Mouse (Mus musculus) pancreas, adult 10 weeks (tissue): ENCODE results near the gene Cox17. TPM values are rescaled to one million over a fixed set of nuclear protein-coding genes. Genes with fewer than 3 reads are reported as not detected.

Experiments used
- polyA plus RNA-seq: library from polyadenylated mRNA; stranded (reverse); fragments of 350-450 nt; fragmentation: Illumina TruSeq; extraction: RNeasy Lipid Tissue Mini Kit (QIAGEN cat#74804); gene quantifications from one replicate; pipeline ENCODE4 v1.2.3, GENCODE M21; 2015; ENCODE audit warnings: low read depth, low replicate concordance; ENCODE audit not compliant: insufficient read depth

Gene Cox17
- polyA plus RNA-seq: 62.2 TPM

GRCm38 (mm10) chr16:38346529-38347325 lies at the start of gene Cox17, which contains the start of gene Gm21987:
Cox17 (plus strand) TSS chr16:38346991.
Gm21987 (plus strand) TSS chr16:38347040.

GRCm38 (mm10) chr16:38341396-38342324 lies 5.1 kb upstream of the Cox17 start, which contains the start of gene Maats1:
Maats1 (minus strand) TSS chr16:38342143.

GRCm38 (mm10) chr16:38361933-38362332 lies 15.1 kb downstream of the Cox17 start, which contains the start of gene Popdc2:
Popdc2 (plus strand) TSS chr16:38362209.

Other genes with a start within 250 kb of the Cox17 start
- gene Nr1i2, start 52.2 kb upstream of the Cox17 start, polyA plus RNA-seq: not detected
- gene Maats1, start 4.8 kb upstream of the Cox17 start, polyA plus RNA-seq: 0.72 TPM
- gene Gm21987, start within 50 bp of the Cox17 start, polyA plus RNA-seq: not detected
- 0.63 TPM for gene Popdc2, start 15.2 kb downstream of the Cox17 start, polyA plus RNA-seq
- gene Pla1a, start 86.2 kb downstream of the Cox17 start, polyA plus RNA-seq: 7.4 TPM
- gene Adprh, start 105.7 kb downstream of the Cox17 start, polyA plus RNA-seq: 5.6 TPM
- gene Cd80, start 108.6 kb downstream of the Cox17 start, polyA plus RNA-seq: not detected
- gene Timmdc1, start 175.7 kb downstream of the Cox17 start, polyA plus RNA-seq: 5.5 TPM
- 9.7 TPM for gene Poglut1, start 203.3 kb downstream of the Cox17 start, polyA plus RNA-seq
- gene Tmem39a, start 211.7 kb downstream of the Cox17 start, polyA plus RNA-seq: 43.6 TPM